Mouse (Mus musculus) lung, postnatal 25 days (tissue): ENCODE measurements around the gene Stk4.

Experiments
- DNase-seq: peaks from one replicate; pipeline ENCODE4 v3.0.0; 2022; ENCODE audit warnings: low spot score

Gene Stk4

DNA sequence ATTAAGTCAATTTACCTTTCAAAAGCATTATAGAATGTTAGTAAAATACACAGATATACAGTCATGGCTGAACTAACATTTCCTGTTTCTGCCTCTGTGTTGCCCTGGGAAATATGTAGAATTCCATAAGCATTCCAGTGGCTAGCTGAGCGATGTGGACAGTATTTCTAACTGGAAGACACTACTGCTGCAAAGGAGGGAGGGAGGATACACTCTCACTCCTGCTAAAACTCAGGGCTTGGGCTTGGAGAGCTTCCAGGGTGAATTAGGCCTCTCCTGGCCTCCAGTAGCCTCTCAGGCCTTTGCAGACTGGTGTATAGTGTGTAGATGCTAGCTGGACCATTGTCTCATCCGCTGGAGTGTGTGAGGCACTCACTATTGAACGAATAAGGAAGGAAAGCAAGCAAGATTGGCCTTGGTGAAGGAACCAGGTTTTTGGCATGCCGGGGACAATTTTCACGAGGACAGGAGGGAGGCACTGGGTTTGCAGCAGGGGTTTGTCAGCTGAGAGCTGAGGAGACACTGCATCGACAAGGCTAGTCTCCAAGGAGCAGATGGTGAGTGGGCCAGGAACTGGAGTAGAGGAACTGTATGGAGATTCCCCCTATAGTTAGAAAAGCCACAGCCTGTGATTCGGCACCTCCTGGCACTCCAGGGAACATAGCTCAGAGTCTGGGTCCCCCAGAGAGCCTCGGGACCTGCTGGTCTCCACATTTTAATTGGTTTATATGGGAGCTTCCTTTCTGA lies 104.7 kb downstream of the Stk4 start:
- DNase-seq: no peak

DNA sequence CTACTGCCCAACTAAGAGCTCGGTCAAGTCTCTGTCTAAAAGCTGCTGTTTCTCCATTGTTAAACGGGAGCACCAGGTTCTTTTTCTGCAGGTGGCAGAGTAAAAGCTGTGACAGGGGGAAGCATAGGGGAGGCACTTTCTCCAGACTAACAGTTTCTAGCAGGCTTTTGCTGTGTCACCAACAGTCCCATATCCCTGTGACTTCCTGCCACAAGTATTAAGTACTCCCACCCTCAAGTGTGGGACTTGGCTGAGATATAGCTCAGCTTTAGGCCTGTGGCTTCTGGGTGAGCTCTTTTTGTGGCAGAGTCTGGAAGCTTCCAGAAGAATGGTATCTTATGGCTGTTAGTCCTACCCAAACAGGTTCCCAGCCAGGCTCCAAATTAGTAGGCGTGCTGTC lies 105.7 kb downstream of the Stk4 start:
- no peak for DNase-seq

DNA sequence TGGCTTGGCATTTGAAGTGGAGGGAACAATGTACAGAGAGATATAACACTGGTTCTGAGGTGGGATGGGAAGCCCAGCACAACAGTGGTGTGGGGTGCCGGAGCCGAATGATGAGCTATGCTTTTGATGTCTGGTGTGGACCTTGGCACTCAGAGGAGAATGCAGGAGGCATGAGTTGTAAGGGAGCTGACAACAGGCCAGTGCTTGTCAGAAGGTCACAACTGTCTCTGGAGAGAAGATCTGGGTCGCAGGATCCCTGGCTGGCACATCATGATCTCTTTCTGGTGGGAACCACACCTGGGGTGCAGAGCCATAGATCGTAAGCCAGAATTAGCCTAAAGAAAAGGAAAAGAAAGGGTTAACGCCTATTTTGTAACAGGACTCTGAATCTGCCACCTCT lies 107.7 kb downstream of the Stk4 start:
- DNase-seq: no peak

DNA sequence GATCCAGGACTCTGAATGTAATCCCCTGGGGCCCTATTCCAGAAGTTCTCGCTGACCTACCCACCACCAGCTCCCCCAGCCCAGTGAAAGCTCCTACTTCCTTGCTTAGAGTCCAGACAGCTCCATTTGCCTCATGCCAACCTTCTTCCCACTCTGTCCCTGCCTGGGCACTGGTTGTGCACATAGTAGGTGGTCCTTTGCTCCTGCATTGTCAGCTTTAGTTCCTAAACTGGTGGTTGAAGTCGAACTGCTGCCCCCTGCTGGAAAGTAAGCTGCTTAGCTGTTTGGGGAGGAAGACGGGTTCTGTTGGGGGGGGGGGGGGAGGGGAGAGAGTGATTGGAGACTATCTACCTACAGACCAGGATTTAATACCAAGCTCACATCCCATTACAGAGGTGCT lies 110.0 kb downstream of the Stk4 start:
- DNase-seq: peak; percentile 39

DNA sequence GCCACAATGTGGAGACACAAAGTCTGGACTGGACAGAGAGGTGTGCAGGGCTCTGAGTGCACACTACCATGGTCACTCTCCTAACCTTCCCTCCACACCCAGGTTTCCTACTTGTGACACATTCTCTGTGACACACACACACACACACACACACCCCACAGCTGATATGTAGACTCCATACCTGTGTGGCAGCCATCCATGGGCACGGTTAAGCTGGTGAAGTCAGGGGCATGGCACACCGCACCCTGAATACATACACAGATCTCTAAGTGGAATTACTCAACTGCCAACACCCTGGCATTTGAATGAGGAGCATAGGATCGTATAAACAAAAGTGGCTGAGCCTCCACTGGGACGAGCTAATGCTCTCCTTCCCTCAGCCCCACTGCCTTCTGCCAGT lies 110.6 kb downstream of the Stk4 start:
- DNase-seq: peak; percentile 42

DNA sequence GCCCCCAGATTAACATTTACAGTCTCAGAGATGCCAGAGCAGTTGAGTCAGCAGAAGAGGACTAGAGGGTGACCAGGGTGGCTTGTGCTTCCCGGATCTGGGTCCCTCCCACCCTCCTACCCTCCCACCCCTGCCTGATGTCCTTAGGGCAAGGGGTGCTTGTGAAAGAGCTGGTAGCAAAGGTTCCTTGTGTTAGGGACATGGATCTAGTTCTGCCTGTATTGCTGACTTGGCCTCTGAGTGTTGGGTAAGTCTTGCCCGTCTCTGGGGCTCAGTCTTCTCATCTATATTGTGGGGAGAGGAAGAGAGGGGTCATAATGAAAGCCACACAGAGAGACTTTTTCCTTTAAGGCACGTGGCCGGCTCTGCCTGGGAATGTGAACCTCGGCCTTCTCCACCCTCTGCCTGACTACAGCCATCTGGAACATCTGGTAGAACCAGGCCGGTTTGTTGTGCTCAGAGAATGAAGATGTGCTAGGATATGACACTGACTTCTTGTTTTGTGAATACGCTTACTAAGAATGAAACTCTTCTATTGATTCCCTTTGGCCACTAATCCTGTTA lies 112.7 kb downstream of the Stk4 start, which contains the start of gene Wfdc5:
TSS of gene Wfdc5 (minus strand) at position 51 of the 564 bp plus-strand sequence.
- DNase-seq: no peak

DNA sequence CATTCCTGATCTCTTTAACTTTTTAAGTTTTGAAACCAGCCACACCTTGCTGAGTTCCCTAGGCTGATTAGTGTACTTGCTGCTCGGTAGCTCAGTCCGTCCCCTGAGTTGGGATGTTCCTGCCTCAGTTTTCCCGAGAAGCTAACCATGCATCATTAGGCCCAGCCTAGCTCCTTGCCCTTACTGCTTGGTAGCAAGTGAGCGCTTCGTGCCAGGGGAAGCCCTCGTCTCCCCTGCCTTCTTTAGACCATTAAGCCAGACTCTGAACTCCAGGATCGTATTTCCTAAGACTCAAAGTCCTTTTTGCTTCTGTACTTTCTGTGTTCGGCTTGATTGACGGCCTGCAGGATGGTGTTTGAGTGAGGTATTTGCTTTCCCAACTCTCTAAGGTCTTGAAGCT lies 113.2 kb downstream of the Stk4 start:
- no peak for DNase-seq

DNA sequence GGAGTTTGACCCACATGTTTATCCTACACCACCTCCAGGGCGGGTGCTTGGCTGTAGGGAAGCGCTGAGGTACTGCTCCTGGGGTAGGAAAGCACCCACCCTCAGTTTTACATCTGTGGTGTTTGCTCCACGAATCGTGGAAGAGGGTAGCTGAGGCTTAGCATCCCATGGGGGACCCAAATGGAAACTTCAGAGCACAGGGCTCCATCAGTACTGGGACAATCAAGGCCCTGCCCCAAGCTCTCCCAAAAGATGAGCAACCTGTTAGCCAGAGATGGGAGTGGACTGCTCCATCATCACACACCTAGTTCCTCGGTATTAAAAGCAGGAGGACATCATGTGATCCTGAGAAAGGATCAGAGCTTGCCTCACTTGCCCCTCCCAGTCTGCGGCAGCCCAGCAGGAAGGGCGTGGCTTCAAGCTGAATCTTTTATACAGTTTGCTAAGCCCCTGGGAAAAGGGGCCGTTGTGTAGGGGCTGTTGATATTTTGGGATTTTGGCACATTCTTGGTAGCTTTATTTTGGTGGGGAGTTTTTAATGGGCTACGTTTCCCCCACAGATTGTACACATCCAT lies 114.1 kb downstream of the Stk4 start:
- DNase-seq: no peak

DNA sequence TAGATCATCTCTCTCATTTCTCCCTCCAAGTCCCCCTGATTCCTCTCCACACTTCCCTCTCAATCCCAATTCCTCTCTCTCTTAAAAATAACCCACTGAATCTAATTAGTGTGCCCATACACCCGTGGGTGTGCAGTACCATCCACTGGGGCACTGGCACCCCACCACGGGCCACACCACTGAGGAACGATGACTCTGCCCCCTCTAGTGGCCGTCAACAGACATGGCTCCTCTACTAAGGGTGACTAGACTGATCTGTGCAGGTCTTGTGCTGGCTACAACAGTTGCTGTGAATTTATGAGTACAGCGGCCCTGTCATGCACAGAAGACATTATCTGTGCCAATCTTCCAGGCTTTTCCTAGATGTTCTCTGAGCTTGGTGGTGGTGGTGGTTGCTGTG lies 118.6 kb downstream of the Stk4 start:
- DNase-seq: no peak

DNA sequence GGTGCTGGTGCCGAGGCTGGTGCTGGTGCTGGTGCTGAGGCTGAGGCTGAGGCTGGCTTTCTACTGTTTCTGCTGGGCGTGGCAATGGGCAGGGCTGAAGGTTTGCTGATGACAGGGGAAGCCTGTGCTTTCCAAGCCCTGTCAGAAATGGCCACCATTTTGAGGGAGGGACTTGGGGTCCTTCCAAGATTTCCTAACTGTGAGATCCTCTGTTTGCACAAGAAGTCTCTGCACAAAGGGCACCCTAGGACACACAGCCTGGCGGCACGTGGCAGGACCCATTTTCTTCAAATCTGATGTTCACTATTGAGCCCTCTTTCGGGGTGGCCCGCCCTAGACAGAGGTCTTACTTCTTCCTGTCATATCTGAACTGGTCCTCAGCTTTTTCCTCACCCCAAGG lies 120.5 kb downstream of the Stk4 start, which contains the start of gene Wfdc12:
TSS of gene Wfdc12 (minus strand) at position 33 of the 400 bp plus-strand sequence.
- DNase-seq: peak; percentile 35

DNA sequence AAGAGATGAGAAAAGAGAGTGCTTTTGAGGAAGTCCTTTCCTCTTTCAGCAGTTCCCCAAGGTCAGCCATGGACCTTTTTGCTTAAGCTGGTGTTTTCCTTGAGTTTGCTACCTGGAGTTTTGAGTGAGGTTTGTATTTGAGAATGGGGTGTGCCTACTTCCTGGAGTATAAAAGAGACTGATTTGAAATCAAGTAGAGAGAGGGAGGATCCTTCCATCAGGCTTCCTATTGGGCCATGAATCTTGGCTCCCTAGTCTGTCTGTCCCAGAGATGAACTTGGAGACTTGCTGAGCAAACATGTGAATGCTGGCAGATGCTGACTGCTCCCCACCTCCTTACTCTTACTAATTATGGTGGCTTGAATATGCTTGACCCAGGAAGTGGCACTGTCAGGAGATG lies 122.2 kb downstream of the Stk4 start:
- DNase-seq: no peak

DNA sequence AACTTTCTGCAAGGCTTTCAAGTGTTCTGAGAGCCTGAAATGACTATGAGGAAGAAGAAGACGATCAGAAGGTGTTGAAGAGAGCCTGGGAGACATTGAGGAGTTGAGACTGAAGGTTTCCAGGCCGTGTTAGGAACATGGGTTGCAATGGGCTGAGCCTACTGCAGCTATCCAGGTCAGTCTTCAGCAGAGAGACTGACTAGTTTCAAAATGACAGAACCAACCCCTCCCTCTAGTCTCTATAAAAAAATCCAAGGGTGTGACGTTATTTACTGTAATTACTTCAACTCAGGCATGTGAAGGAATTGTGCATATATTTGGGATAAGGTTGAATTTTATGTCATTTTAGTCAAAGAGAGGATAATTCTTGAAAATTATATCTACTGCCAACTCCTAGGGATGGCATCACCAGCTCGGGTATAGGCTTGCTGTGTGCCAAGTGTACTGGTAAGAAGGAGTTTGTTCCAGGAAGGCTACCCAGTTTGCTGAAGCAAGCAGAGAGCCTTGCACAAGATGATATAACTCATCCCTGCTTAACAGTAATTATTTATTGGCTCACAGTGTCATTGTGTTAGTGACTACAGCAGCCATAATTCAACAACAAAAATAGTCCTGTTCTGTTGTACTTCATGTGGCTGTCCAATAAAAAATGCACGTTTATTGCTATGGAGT lies 125.0 kb downstream of the Stk4 start:
- DNase-seq: no peak

DNA sequence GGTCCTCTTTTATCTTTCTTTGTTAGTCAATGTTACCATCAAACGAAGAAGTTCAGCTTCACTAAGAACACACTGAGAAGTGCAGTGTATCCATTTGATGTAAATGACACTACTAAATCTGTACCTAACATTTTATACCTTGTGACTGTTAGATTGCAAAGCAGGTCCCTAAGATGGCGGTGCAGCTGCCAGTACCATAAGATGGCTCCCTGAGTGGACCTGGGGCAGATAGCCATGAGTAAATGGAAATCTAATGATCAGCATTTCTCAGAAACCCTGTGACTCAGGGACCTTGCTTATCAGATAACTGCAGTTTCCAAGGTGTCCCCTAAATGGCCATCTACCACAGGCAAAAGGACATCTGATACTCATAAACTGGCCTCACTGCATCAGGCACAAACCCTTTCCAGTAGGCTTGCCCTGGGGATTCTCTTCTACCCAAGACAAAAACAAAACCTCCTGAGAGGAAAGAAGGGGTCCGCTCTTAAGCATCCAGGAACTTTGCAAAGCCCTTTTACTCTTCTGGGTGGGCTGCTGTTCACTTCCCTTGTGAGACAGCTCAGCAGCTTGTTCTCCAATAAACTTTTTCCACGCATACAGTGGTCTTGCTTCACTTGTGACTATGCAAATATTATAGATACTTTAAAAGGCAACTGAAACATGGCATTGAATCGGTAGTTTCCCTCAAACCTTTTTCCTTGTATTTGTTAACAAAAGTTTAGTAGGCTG lies 126.0 kb downstream of the Stk4 start:
- no peak for DNase-seq

DNA sequence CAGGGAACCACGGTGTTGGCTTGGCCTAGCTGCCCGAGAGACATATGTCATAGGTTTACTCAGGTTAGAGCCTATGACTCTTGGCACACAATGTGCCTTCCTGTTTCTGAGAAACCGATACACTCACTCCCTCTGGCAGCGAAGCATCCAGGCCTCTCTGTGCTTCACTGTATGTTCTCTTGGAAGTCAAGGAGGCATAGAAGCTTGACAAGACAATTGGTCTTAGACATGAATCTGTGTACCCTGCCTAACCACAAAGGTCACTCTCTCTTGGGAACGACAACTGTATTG lies 126.5 kb downstream of the Stk4 start:
- no peak for DNase-seq

DNA sequence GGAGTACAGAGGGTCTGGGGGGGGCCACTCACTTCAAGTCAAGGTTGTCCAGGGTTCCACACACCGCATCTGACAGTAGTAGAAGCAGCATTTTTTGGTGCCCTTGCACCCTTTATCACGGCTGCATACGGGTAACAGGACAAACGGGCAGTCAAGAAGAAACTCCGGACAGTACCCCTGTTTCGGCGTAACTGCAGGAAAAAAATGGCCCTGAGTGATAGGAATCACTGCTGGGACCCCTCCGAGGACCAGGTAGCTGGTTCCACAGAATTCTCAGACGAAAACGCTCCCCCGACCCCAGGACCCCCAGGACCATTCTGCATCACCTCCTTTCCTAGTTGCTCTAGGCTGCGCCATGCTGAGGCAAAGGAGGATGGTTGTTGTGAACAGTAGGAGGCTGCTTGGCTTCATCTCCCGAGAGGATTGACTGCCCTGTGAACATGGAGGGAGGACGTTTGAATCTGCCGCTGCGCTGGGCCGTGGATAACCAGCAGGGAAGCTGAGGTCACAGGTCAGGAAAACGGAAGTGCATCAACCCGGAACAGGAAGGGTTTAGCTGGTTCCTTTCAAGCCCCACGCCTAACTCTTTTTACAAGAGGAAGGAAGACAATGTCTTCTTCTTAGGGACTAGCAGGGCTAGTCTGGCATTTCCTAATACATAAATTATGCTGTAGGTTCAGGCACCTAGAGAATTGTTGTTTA lies 129.7 kb downstream of the Stk4 start, which contains the start of gene Wfdc15a:
TSS of gene Wfdc15a (minus strand) at position 505 of the 702 bp plus-strand sequence.
- no peak for DNase-seq
